Mouse (Mus musculus) megakaryocyte-erythroid progenitor cell, adult 5-6 weeks (primary cell): ENCODE measurements around the gene Pcdh9. TPM values are rescaled to one million over a fixed set of nuclear protein-coding genes. Genes with fewer than 3 reads are reported as not detected.

ENCODE experiments used
- ATAC-seq: replicated peaks from 2 replicates; pipeline ENCODE4 v1.8.0; 2016; ENCODE audit warnings: mild to moderate bottlenecking, inconsistent platforms; ENCODE audit not compliant: severe bottlenecking, poor library complexity, low FRiP score, low TSS enrichment
- total RNA-seq, 2 experiments: library from RNA; stranded (forward) in 1 of 2; stranded (reverse) in 1 of 2; fragments of 200-1000, 215-1000 nt in 1 of 2; fragments of >200 nt in 1 of 2; fragmentation: Nextera tagmentation in 1 of 2; gene quantifications; 2 replicates each; pipeline ENCODE4 v1.2.3; 2014 to 2017

Gene Pcdh9
- total RNA-seq, 2 experiments from 2014 or later: not detected

- ATAC-seq: no peak
Measured at GRCm38 (mm10) chr14:93067411-93068336, 822.8 kb downstream of the Pcdh9 start.

- ATAC-seq: no peak
Measured at GRCm38 (mm10) chr14:93066732-93067410, 823.6 kb downstream of the Pcdh9 start.

- ATAC-seq: no peak
Measured at GRCm38 (mm10) chr14:93061824-93062620, 828.5 kb downstream of the Pcdh9 start.

- no peak for ATAC-seq
Measured at GRCm38 (mm10) chr14:93058799-93059198, 831.7 kb downstream of the Pcdh9 start.

GRCm38 (mm10) chr14:93055997-93056396 lies 834.5 kb downstream of the Pcdh9 start:
- no peak for ATAC-seq

GRCm38 (mm10) chr14:93040591-93040990 lies 849.9 kb downstream of the Pcdh9 start:
- ATAC-seq: no peak

GRCm38 (mm10) chr14:93039326-93040221 lies 850.9 kb downstream of the Pcdh9 start:
- no peak for ATAC-seq

GRCm38 (mm10) chr14:93009147-93010064 lies 881.1 kb downstream of the Pcdh9 start:
- ATAC-seq: no peak
